Mouse (Mus musculus): ENCODE data around the gene Cers6. TPM values are rescaled to one million over a fixed set of nuclear protein-coding genes. Genes with fewer than 3 reads are reported as not detected.

Gene Cers6
- polyA plus RNA-seq, 2 experiments = 2.0 to 6.7 TPM

- no peaks in the 10 kb centered on the region for H3K36me3 ChIP-seq (replicated peaks; ENCODE audit: control insufficient read depth, insufficient read depth, low read depth)
- H3K4me2 ChIP-seq (ENCODE audit: low read depth) = no peak overlapping the region
- no peaks in the 10 kb centered on the region for H3K9me3 ChIP-seq (ENCODE audit: control insufficient read depth, low read length)
- H3K9ac ChIP-seq (replicated peaks) = no peak overlapping the region
- TF ChIP-seq CTCF (IDR thresholded peaks at IDR 0.05; ENCODE audit: low read depth) (no peak), EP300 (IDR thresholded peaks at IDR 0.05; ENCODE audit: low read depth) (no peak)
- H3K27ac ChIP-seq = no peak overlapping the region
- no peak overlapping the region for H3K4me3 ChIP-seq (ENCODE audit: insufficient read depth in 1 of 2, low read depth in 2 of 2, low read length in 2 of 2)
- H3K27me3 ChIP-seq (ENCODE audit: control insufficient read depth, insufficient read depth, low read length) = no peaks in the 10 kb centered on the region
- 78% methylated on average over 4 of the region's 4 CpGs for WGBS (ENCODE audit: insufficient replicate concordance)
- H3K4me1 ChIP-seq (replicated peaks; ENCODE audit: control insufficient read depth in 2 of 2, insufficient read depth in 2 of 2, low read length in 1 of 2) = no peaks in the 10 kb centered on the region
- ATAC-seq (ENCODE audit: insufficient read depth) = no peak
- DNase-seq (ENCODE audit: low read depth in 3 of 3, low spot score in 3 of 3) = no peak
These were observed 188.9 kb downstream of the Cers6 start for GRCm38 (mm10) chr2:69050189-69050588.

DNA sequence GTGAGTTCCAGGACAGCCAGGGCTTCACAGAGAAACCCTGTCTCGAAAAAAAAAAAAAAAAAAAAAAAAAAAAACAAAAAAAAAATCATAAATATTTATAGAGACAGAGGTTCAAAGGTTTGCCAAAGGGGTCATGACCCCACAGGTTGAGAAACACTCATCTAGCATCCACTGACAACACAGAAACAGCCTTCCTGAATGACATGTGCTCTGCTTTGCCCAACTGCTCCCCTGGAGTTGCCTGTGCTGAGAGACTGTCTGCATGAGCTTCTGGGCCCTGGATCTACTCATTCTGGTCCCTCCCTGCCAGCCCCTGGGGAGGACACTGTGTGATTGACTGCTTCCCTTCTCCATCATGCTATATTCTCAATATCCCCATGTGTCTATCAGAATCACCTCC, 190.4 kb downstream of the Cers6 start:
- no peak overlapping the region for H3K4me2 ChIP-seq (ENCODE audit: low read depth)
- no peaks in the 10 kb centered on the region for H3K27me3 ChIP-seq (ENCODE audit: control insufficient read depth, insufficient read depth, low read length)
- no peaks in the 10 kb centered on the region for H3K4me1 ChIP-seq (replicated peaks; ENCODE audit: control insufficient read depth in 2 of 2, insufficient read depth in 2 of 2, low read length in 1 of 2)
- WGBS (ENCODE audit: insufficient replicate concordance) = 18% methylated on average over 1 of the region's 1 CpGs
- no peak for TF ChIP-seq EP300 (IDR thresholded peaks at IDR 0.05; ENCODE audit: low read depth)
- no peak for TF ChIP-seq CTCF (IDR thresholded peaks at IDR 0.05; ENCODE audit: low read depth)
- no peaks in the 10 kb centered on the region for H3K36me3 ChIP-seq (replicated peaks; ENCODE audit: control insufficient read depth, insufficient read depth, low read depth)
- H3K27ac ChIP-seq = no peak overlapping the region
- H3K9ac ChIP-seq (replicated peaks) = no peak overlapping the region
- H3K9me3 ChIP-seq (ENCODE audit: control insufficient read depth, low read length) = no peaks in the 10 kb centered on the region
- no peak overlapping the region for H3K4me3 ChIP-seq (ENCODE audit: insufficient read depth in 1 of 2, low read depth in 2 of 2, low read length in 2 of 2)
- ATAC-seq (ENCODE audit: insufficient read depth) = no peak
- no peak for DNase-seq (ENCODE audit: low read depth in 3 of 3, low spot score in 3 of 3)

DNA sequence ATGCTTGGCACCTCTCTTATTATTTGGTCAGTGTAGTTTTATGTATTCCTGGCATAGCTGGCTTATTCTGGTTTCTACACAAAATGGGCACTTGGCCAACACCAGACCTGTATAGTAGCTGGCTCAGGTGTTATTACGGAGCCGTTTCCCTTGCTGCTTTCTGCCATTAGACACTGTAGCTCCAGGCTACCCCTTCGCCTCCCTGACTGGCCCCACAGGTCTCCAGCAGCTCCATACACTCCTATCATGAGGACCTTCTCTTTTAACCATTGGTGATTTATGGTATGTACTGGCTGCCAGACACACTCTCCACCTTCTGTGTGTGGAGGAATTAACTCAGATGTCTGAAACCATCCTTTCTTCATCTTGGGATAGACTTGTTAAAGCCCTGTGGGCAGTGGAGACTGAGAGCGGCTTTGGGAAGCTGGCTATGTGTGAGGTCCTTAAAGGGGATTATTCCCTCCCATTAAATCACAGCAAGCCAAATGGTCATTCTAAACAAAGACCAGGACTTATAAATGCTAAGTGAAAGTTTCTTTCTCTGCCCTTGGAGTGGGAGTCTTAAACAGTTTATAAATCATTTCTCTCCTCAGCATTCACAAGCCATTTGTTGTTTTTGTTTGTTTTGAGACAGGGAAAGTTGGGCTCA, 192.1 kb downstream of the Cers6 start:
- no peak overlapping the region for H3K4me2 ChIP-seq (ENCODE audit: low read depth)
- H3K27me3 ChIP-seq (ENCODE audit: control insufficient read depth, insufficient read depth, low read length) = no peaks in the 10 kb centered on the region
- no peak overlapping the region for H3K4me3 ChIP-seq (ENCODE audit: insufficient read depth in 1 of 2, low read depth in 2 of 2, low read length in 2 of 2)
- H3K9me3 ChIP-seq (ENCODE audit: control insufficient read depth, low read length) = no peaks in the 10 kb centered on the region
- ATAC-seq (ENCODE audit: insufficient read depth) (no peak), DNase-seq (ENCODE audit: low read depth in 3 of 3, low spot score in 3 of 3) (no peak)
- TF ChIP-seq CTCF (IDR thresholded peaks at IDR 0.05; ENCODE audit: low read depth) (no peak), EP300 (IDR thresholded peaks at IDR 0.05; ENCODE audit: low read depth) (no peak)
- no peaks in the 10 kb centered on the region for H3K4me1 ChIP-seq (replicated peaks; ENCODE audit: control insufficient read depth in 2 of 2, insufficient read depth in 2 of 2, low read length in 1 of 2)
- WGBS (ENCODE audit: insufficient replicate concordance) = 65% methylated on average over 4 of the region's 4 CpGs
- no peak overlapping the region for H3K27ac ChIP-seq
- no peak overlapping the region for H3K9ac ChIP-seq (replicated peaks)
- no peaks in the 10 kb centered on the region for H3K36me3 ChIP-seq (replicated peaks; ENCODE audit: control insufficient read depth, insufficient read depth, low read depth)

- no peaks in the 10 kb centered on the region for H3K4me1 ChIP-seq (replicated peaks; ENCODE audit: control insufficient read depth in 2 of 2, insufficient read depth in 2 of 2, low read length in 1 of 2)
- no peak overlapping the region for H3K4me3 ChIP-seq (ENCODE audit: insufficient read depth in 1 of 2, low read depth in 2 of 2, low read length in 2 of 2)
- H3K27ac ChIP-seq = no peak overlapping the region
- DNase-seq (ENCODE audit: low read depth in 3 of 3, low spot score in 3 of 3) = no peak
- 75% methylated on average over 4 of the region's 4 CpGs for WGBS (ENCODE audit: insufficient replicate concordance)
- no peaks in the 10 kb centered on the region for H3K36me3 ChIP-seq (replicated peaks; ENCODE audit: control insufficient read depth, insufficient read depth, low read depth)
- no peaks in the 10 kb centered on the region for H3K27me3 ChIP-seq (ENCODE audit: control insufficient read depth, insufficient read depth, low read length)
- TF ChIP-seq EP300 (IDR thresholded peaks at IDR 0.05; ENCODE audit: low read depth) (no peak), CTCF (IDR thresholded peaks at IDR 0.05; ENCODE audit: low read depth) (no peak)
- no peaks in the 10 kb centered on the region for H3K9me3 ChIP-seq (ENCODE audit: control insufficient read depth, low read length)
- no peak overlapping the region for H3K4me2 ChIP-seq (ENCODE audit: low read depth)
- ATAC-seq (ENCODE audit: insufficient read depth) = no peak
- H3K9ac ChIP-seq (replicated peaks) = no peak overlapping the region
These were observed 193.0 kb downstream of the Cers6 start for GRCm38 (mm10) chr2:69054279-69054678.

DNA sequence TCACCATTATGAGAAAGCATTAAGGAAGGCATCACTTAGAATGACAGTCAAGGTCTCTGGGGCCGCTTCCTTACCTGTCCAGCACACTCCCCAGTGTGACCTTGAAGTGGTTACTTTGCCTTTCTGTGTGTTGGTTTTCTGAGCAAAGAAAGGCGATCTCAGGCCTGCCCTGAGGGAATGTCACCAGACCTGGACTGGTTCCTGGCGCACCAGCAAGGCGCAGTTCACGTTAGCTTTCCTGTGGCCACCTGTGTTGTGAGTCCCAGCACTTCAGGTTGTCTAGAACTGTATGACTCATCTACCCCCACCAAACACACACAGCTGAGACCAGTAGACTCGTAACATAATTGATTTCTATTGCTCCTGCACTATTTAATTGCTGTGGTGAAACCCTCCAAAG, 193.9 kb downstream of the Cers6 start:
- ATAC-seq (ENCODE audit: insufficient read depth) (no peak), DNase-seq (ENCODE audit: low read depth in 3 of 3, low spot score in 3 of 3) (no peak)
- WGBS (ENCODE audit: insufficient replicate concordance) = 69% methylated on average over 6 of the region's 6 CpGs
- Histone ChIP-seq H3K9me3 (ENCODE audit: control insufficient read depth, low read length) (no peaks in the 10 kb centered on the region), H3K36me3 (replicated peaks; ENCODE audit: control insufficient read depth, insufficient read depth, low read depth) (no peaks in the 10 kb centered on the region), H3K27ac (no peak overlapping the region), H3K4me3 (ENCODE audit: insufficient read depth in 1 of 2, low read depth in 2 of 2, low read length in 2 of 2) (no peak overlapping the region), H3K4me2 (ENCODE audit: low read depth) (no peak overlapping the region), H3K4me1 (replicated peaks; ENCODE audit: control insufficient read depth in 2 of 2, insufficient read depth in 2 of 2, low read length in 1 of 2) (no peaks in the 10 kb centered on the region), H3K27me3 (ENCODE audit: control insufficient read depth, insufficient read depth, low read length) (no peaks in the 10 kb centered on the region), H3K9ac (replicated peaks) (no peak overlapping the region)
- TF ChIP-seq EP300 (IDR thresholded peaks at IDR 0.05; ENCODE audit: low read depth) (no peak), CTCF (IDR thresholded peaks at IDR 0.05; ENCODE audit: low read depth) (no peak)

Measured in liver, embryonic 14.5 days (tissue).